Mouse (Mus musculus) ES-CJ7 (cell line): Measurements from ENCODE around the gene Spata6.

ENCODE experiments used
- DNase-seq: peaks from one replicate; pipeline ENCODE4 v3.0.0; 2011; ENCODE audit warnings: low read depth, low spot score

The Spata6 gene

GRCm38 (mm10) chr4:111719776-111720661 lies at the start of gene Spata6:
Spata6 (plus strand) TSS chr4:111719984.
- peak; percentile 89 for DNase-seq

- no peak for DNase-seq
Observed at GRCm38 (mm10) chr4:111670566-111671421, 49.0 kb upstream of the Spata6 start.

- DNase-seq: no peak
Observed at GRCm38 (mm10) chr4:111671440-111671839, 48.3 kb upstream of the Spata6 start.

GRCm38 (mm10) chr4:111673904-111674303 lies 45.9 kb upstream of the Spata6 start:
- DNase-seq: no peak

- no peak for DNase-seq
Observed at GRCm38 (mm10) chr4:111681926-111682325, 37.9 kb upstream of the Spata6 start.

GRCm38 (mm10) chr4:111682793-111683192 lies 37.0 kb upstream of the Spata6 start:
- DNase-seq: peak; percentile 57

- DNase-seq: no peak
Observed at GRCm38 (mm10) chr4:111683843-111684242, 35.9 kb upstream of the Spata6 start.

- DNase-seq: no peak
Observed at GRCm38 (mm10) chr4:111685951-111686350, 33.8 kb upstream of the Spata6 start.

- DNase-seq: peak; percentile 90
Observed at GRCm38 (mm10) chr4:111686951-111687350, 32.8 kb upstream of the Spata6 start.

GRCm38 (mm10) chr4:111687613-111688012 lies 32.2 kb upstream of the Spata6 start:
- peak; percentile 88 for DNase-seq

- no peak for DNase-seq
Observed at GRCm38 (mm10) chr4:111691057-111691543, 28.7 kb upstream of the Spata6 start.

GRCm38 (mm10) chr4:111701381-111701780 lies 18.4 kb upstream of the Spata6 start:
- DNase-seq: no peak

- no peak for DNase-seq
Observed at GRCm38 (mm10) chr4:111704126-111704525, 15.7 kb upstream of the Spata6 start.

GRCm38 (mm10) chr4:111704975-111705374 lies 14.8 kb upstream of the Spata6 start:
- DNase-seq: no peak

- DNase-seq: no peak
Observed at GRCm38 (mm10) chr4:111719296-111719695, 488 bp upstream of the Spata6 start.

- DNase-seq: no peak
Observed at GRCm38 (mm10) chr4:111720662-111721003, 849 bp downstream of the Spata6 start.

GRCm38 (mm10) chr4:111721121-111721840 lies 1.5 kb downstream of the Spata6 start:
- no peak for DNase-seq

- DNase-seq: no peak
Observed at GRCm38 (mm10) chr4:111737551-111737950, 17.8 kb downstream of the Spata6 start.

- DNase-seq: no peak
Observed at GRCm38 (mm10) chr4:111780533-111780932, 60.7 kb downstream of the Spata6 start.

- DNase-seq: no peak
Observed at GRCm38 (mm10) chr4:111799892-111800291, 80.1 kb downstream of the Spata6 start.

GRCm38 (mm10) chr4:111803164-111803563 lies 83.4 kb downstream of the Spata6 start:
- DNase-seq: no peak

GRCm38 (mm10) chr4:111817478-111817877 lies 97.7 kb downstream of the Spata6 start:
- no peak for DNase-seq
